Mouse (Mus musculus) kidney, embryonic 16.5 days (tissue): ENCODE data around the gene Trpv4. TPM values are rescaled to one million over a fixed set of nuclear protein-coding genes. Genes with fewer than 3 reads are reported as not detected.

Experiments
- ATAC-seq: fragments of 200-750 bp; cut with Nextera tagmentation; 2 replicates; pipeline ENCODE4 v1.8.0; 2017; ENCODE audit warnings: moderate TSS enrichment; ENCODE audit not compliant: low FRiP score, low TSS enrichment
- H3K27ac ChIP-seq: fragments of 300-500 bp; sonication (generic); 2 replicates; pipeline ENCODE4 v1.5.1; 2014; ENCODE audit warnings: low read length
- H3K27me3 ChIP-seq: fragments of 300-500 bp; sonication (generic); 2 replicates; pipeline ENCODE4 v1.6.1; 2014; ENCODE audit warnings: low read length, control low read depth, mixed read lengths; ENCODE audit not compliant: insufficient read depth
- H3K36me3 ChIP-seq: fragments of 300-500 bp; sonication (generic); 2 replicates; pipeline ENCODE4 v1.6.1; 2014; ENCODE audit warnings: low read length, control low read depth, mixed read lengths; ENCODE audit not compliant: insufficient read depth
- H3K4me1 ChIP-seq: fragments of 300-500 bp; sonication (generic); 2 replicates; pipeline ENCODE4 v1.6.1; 2014; ENCODE audit warnings: low read length, control low read depth, mixed read lengths; ENCODE audit not compliant: insufficient read depth
- H3K4me2 ChIP-seq: fragments of 300-500 bp; sonication (generic); replicated peaks from 2 replicates; pipeline ENCODE4 v1.6.1; 2014; ENCODE audit warnings: low read depth, low read length
- H3K4me3 ChIP-seq: fragments of 300-500 bp; sonication (generic); 2 replicates; pipeline ENCODE4 v1.5.1; 2014; ENCODE audit warnings: mild to moderate bottlenecking, low read length
- H3K9ac ChIP-seq: fragments of 300-500 bp; sonication (generic); replicated peaks from 2 replicates; pipeline ENCODE4 v1.6.1; 2014; ENCODE audit warnings: low read length
- H3K9me3 ChIP-seq: fragments of 300-500 bp; sonication (generic); 2 replicates; pipeline ENCODE4 v1.6.1; 2016; ENCODE audit warnings: low read length, control low read depth
- WGBS: fragments of 180-500 bp; shearing (Covaris S2); extraction: QIAGEN DNeasy Blood & Tissue Kit; methylation state at CpG from one replicate; pipeline ENCODE4 v1.1.7; 2014; 5-methylcytosine and 5-hydroxymethylcytosine counted together
- polyA plus RNA-seq: library from polyadenylated mRNA; unstranded; fragments of >200 nt; fragmentation: Nextera tagmentation; extraction: Ambion mirVana; gene quantifications from 2 replicates; pipeline ENCODE4 v1.2.1, GENCODE M21; 2015

Trpv4 gene
- polyA plus RNA-seq, 1 experiment from 2014 or later = 33.4 TPM

DNA sequence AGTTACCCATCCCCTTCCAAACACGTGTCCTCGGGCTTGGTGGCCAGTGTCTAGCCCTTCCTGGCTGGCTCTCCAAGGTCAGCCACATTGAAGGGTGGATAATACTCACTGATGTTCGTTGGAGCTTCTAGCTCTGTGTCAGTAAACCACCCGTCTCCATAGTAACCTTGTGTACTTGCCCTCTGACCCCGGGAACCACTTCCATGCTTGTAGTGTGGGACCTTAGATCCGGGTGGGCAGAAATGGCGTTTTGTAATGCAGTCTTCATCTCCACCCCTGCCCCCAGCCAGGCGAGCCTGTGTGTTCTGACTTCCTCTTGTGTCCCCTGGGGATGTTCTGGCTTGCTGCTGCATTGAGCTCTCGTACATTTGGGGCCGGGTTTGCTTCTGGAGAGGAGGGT lies 61.6 kb downstream of the Trpv4 start:
- Histone ChIP-seq H3K4me2 (peak overlapping the region; percentile 14; the same call in 1 of the 2 replicates), H3K36me3 (peaks cover 3% of the 10 kb centered on the region; the same call in 1 of the 2 replicates)

DNA sequence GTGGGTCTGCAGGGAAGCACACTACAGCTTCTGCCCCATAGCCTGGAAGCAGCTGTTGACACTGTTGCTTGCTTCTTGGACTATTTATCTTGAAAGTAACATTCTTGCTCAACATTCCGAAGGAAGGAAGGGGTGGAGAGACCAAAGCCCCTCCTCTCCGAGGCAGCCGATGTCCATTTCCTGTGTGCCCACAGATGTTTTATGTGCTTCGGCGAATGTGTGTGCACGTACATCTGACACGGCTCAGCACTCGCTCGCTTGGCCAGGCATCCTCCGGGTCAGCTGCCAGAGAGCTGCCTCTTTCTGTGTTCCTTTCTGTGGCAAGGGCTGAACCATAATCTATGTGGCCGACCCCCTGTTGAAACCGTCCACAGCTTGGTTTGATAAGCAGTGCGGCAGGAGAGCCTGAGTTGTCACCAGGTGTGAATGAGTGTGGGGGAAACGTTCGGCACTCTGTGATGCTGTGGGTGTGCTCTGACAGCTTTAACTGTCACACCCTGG lies 63.4 kb downstream of the Trpv4 start:
- 4% methylated on average over 15 of the region's 15 CpGs for WGBS
- no peaks in the 10 kb centered on the region for H3K9me3 ChIP-seq
- no peak overlapping the region for H3K4me3 ChIP-seq
- peak overlapping the region; percentile 98 for H3K27ac ChIP-seq
- H3K36me3 ChIP-seq = peaks cover 3% of the 10 kb centered on the region; the same call in 1 of the 2 replicates
- peak overlapping the region; percentile 64 for H3K9ac ChIP-seq
- ATAC-seq = peak; percentile 64
- H3K27me3 ChIP-seq = no peaks in the 10 kb centered on the region
- peaks cover 87% of the 10 kb centered on the region for H3K4me1 ChIP-seq
- H3K4me2 ChIP-seq = peak overlapping the region; percentile 37

More for the DNA sequence above, 61.6 kb downstream of the Trpv4 start:
- peaks cover 75% of the 10 kb centered on the region for H3K4me1 ChIP-seq
- WGBS = 16% methylated on average over 10 of the region's 10 CpGs
- H3K27me3 ChIP-seq = no peaks in the 10 kb centered on the region
- H3K4me3 ChIP-seq = no peak overlapping the region
- ATAC-seq = 0 out of 2 replicates have a peak, but pooled peaks have one; percentile 4
- 0 out of 2 replicates have a peak overlapping the region, but pooled peaks have one; percentile 5 for H3K9ac ChIP-seq
- no peaks in the 10 kb centered on the region for H3K9me3 ChIP-seq
- H3K27ac ChIP-seq = peak overlapping the region; percentile 45

DNA sequence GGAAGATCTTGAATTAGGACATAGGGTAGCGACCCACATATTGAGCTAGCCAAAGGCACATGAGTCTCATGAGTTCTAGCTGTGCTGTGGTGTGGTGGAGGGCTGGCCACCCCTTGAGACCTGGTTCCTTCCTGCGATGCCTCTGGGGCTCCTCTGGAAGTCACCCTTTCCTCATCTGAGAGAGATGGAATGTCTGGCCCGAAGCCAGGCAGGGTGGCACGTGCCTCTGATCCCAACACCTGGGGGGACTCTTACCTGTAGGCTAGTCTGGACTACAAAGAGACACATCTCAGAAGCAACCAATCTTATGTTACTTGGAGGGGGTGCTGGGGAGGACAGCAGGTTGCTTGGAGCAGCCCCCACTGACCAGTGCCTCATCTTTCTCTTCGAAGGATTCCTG lies 64.3 kb downstream of the Trpv4 start:
- H3K27me3 ChIP-seq = no peaks in the 10 kb centered on the region
- peak overlapping the region; percentile 64 for H3K9ac ChIP-seq
- H3K27ac ChIP-seq = peak overlapping the region; percentile 98
- H3K4me3 ChIP-seq = no peak overlapping the region
- 65% methylated on average over 5 of the region's 5 CpGs for WGBS
- peaks cover 3% of the 10 kb centered on the region; the same call in 1 of the 2 replicates for H3K36me3 ChIP-seq
- peaks cover 95% of the 10 kb centered on the region for H3K4me1 ChIP-seq
- H3K9me3 ChIP-seq = no peaks in the 10 kb centered on the region
- ATAC-seq = no peak
- peak overlapping the region; percentile 37 for H3K4me2 ChIP-seq

DNA sequence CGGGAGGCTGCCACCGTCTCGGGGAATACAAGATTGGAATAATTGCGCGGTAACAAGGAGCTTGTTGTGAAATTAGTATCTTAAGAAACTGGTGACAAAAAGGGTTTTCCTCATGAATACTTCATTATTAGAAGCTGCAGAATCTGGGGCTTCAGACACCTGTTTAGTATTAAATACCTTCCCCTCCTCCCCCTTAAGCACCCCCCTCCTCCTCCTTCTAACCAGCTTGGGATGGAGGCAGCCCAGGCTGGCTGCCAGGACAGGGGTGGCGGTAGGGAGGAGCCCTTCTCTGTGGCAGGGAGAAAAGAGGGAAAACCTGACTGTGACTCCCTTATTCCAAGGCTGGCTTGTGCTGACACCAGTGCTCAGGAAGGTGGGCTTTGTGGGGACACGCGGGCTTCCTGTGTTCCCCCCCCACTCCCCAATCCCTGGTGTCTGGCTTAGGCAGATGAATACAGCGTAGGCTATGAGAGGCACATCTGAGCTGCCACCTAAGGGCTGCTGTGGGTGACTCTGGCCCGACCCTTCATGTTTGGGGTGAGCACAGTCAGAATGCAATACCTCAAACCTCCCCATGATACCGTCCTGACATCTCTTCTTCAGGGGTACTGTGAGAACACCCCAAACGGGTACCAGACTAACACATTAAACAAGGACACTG lies 64.9 kb downstream of the Trpv4 start:
- no peak overlapping the region for H3K4me3 ChIP-seq
- H3K4me1 ChIP-seq = peaks cover 99% of the 10 kb centered on the region
- H3K27me3 ChIP-seq = no peaks in the 10 kb centered on the region
- no peak for ATAC-seq
- 0 out of 2 replicates have a peak overlapping the region, but pooled peaks have one; percentile 64 for H3K9ac ChIP-seq
- peaks cover 3% of the 10 kb centered on the region; the same call in 1 of the 2 replicates for H3K36me3 ChIP-seq
- WGBS = 63% methylated on average over 12 of the region's 12 CpGs
- peak overlapping the region; percentile 98; the same call in 1 of the 2 replicates for H3K27ac ChIP-seq
- H3K9me3 ChIP-seq = no peaks in the 10 kb centered on the region
- 0 out of 2 replicates have a peak overlapping the region, but pooled peaks have one; percentile 11 for H3K4me2 ChIP-seq

DNA sequence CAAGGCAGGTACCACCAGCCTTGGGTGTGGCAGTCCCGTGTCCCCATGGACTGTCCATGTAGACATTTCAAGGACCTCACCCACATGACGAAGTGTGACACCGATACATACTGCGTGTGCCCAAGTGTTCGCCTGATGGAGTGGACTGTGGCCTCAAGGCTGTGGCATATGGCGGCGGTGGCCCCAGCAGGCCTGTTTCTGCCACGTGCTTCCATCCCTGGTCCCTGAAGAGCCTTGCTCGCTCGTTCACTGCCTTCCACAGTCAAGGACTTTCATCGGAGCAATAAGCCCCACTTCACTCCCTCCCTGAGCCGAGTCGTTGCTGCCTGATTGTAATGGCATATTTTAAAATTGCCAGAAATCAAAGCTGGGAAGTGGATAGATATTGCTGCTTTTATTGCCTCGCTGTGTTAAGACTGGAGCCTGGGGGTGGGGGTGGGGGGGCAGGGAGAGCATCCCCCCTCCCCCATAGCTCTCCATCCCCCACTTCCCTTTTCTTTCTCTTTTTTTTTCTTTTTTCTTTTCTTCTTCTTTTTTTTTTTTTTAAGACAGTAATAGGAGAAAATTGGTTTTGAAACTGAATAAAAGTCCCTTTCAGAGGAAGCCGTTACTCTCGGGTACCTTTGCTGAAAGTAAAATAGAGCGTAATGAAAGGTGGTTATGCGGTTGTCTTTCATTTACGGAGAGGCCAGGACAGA lies 65.6 kb downstream of the Trpv4 start:
- WGBS = 66% methylated on average over 19 of the region's 19 CpGs
- Histone ChIP-seq H3K4me1 (peaks cover 100% of the 10 kb centered on the region), H3K9ac (no peak overlapping the region; the same call in 1 of the 2 replicates), H3K36me3 (peaks cover 3% of the 10 kb centered on the region; the same call in 1 of the 2 replicates), H3K27ac (no peak overlapping the region), H3K4me3 (no peak overlapping the region), H3K9me3 (no peaks in the 10 kb centered on the region), H3K27me3 (no peaks in the 10 kb centered on the region), H3K4me2 (no peak overlapping the region)
- ATAC-seq = no peak

DNA sequence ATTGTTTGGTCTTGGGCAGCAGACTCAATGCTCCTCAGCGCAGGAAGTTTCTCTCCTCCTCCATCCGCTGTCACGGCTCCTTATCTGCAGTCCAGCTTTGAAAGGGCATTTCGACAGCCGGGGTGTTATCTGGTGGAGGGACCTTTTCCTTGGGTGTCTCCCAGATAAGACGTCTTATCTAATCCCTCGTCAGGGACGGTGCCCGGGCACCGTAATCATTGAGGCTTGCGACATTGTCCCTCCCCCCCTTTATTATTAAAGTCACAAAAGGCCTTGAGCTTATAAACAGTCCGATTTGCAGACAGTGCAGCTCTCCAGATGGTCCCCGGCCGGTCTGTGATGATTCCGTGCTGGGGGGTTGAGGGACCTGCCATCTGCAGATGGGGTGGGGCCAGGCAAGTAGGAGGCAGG lies 67.1 kb downstream of the Trpv4 start:
- WGBS = 39% methylated on average over 15 of the region's 15 CpGs
- no peak overlapping the region for H3K4me3 ChIP-seq
- H3K4me2 ChIP-seq = no peak overlapping the region
- H3K27me3 ChIP-seq = no peaks in the 10 kb centered on the region
- peaks cover 3% of the 10 kb centered on the region; the same call in 1 of the 2 replicates for H3K36me3 ChIP-seq
- H3K4me1 ChIP-seq = peaks cover 100% of the 10 kb centered on the region
- peak overlapping the region; percentile 33; the same call in 1 of the 2 replicates for H3K9ac ChIP-seq
- H3K9me3 ChIP-seq = no peaks in the 10 kb centered on the region
- ATAC-seq = no peak
- H3K27ac ChIP-seq = peak overlapping the region; percentile 86

DNA sequence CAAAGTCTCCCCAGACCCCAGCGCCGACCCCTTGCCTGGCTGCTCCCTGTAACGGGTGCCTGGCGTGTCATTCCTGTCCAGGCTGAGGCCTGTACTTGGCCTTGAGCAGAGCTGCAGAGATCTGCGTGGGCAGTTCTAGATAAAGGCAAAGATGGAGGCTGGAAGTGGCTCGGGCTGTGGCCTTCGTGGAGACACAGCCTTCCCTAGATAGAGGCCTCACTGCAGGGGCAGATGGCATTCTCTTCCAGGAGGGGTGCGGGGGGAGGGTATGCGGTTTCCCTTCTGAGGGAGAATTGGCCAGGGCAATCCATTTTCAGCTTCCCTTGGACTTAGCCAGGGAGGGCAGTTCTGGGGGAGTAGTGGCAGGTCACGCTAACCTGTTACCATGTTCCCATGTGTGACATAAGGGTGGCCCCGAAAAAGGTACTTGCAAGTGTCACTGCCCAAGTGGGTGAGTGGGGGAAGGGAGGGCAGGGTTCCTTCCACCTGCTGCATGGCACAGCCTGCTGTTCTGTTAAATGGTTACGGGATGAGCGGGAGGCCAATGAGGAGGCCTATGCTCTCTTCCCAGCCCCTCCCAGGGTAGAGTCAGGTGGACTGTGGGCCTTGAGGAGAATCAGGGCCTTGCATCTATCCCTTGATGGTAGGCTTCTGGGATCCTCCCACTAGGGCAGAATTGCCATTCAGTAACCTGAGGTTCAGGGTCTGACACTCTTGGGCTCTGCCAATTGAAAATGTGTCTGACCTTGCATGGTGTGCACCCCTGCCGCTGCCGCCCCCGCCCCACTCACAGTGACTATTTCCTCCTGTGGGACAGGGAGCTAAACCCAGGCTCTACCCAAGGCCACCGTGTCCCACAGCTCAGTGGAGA lies 67.9 kb downstream of the Trpv4 start:
- 67% methylated on average over 17 of the region's 17 CpGs for WGBS

DNA sequence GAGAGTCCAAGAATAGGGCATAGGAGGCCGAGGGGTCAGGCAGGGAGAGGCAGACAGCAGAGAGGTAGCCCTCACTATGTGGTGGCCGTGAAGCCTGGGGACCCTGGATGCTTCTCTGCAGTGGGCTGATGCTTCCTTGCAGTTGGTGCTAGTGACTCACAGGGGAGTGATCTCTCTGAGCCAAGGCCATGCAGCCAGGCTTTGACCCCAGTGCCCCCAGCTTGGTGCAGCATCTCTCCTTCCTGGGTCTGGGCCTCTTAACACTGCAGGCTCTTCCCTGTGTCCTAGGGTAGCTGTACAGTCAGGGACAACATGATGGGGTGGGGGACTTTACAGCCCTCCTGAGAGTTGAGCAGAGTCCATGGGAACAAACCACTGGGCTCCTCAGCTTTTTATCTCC lies 68.8 kb downstream of the Trpv4 start:
- 26% methylated on average over 2 of the region's 2 CpGs for WGBS
- H3K4me2 ChIP-seq = 0 out of 2 replicates have a peak overlapping the region, but pooled peaks have one; percentile 31
- ATAC-seq = peak; percentile 44

More for the DNA sequence above, 67.9 kb downstream of the Trpv4 start:
- Histone ChIP-seq H3K36me3 (no peaks in the 10 kb centered on the region), H3K4me3 (no peak overlapping the region), H3K27me3 (no peaks in the 10 kb centered on the region), H3K27ac (peak overlapping the region; percentile 86), H3K4me1 (peaks cover 100% of the 10 kb centered on the region), H3K4me2 (no peak overlapping the region), H3K9ac (peak overlapping the region; percentile 33), H3K9me3 (no peaks in the 10 kb centered on the region)
- no peak for ATAC-seq

DNA sequence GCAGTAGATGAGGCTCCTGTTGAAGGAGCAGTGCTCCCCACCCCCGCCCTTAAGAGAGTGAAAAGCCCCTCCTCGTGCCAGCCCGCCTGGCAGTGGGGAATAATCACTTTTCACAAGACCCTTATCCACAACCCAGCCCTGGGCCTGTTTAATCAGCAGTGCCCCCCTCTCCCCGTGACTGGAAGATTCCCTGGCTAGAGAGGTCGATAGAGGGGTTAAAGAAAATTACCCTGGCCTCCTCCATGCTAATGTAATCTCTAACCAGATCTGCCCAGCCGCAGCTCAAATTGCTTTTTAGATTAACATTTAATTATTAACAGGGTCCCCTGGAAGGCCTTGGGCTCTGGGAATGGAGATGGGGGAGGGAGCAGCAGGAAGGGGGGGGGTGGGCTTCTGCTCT lies 69.2 kb downstream of the Trpv4 start:
- H3K9me3 ChIP-seq = no peaks in the 10 kb centered on the region
- 44% methylated on average over 6 of the region's 6 CpGs for WGBS
- peak overlapping the region; percentile 86 for H3K27ac ChIP-seq
- no peak overlapping the region for H3K4me3 ChIP-seq
- ATAC-seq = peak; percentile 39
- H3K9ac ChIP-seq = 0 out of 2 replicates have a peak overlapping the region, but pooled peaks have one; percentile 2
- no peaks in the 10 kb centered on the region for H3K36me3 ChIP-seq
- peaks cover 100% of the 10 kb centered on the region for H3K4me1 ChIP-seq
- H3K4me2 ChIP-seq = peak overlapping the region; percentile 31
- no peaks in the 10 kb centered on the region for H3K27me3 ChIP-seq

More for the DNA sequence above, 68.8 kb downstream of the Trpv4 start:
- H3K4me1 ChIP-seq = peaks cover 100% of the 10 kb centered on the region
- H3K36me3 ChIP-seq = no peaks in the 10 kb centered on the region
- H3K27me3 ChIP-seq = no peaks in the 10 kb centered on the region
- 0 out of 2 replicates have a peak overlapping the region, but pooled peaks have one; percentile 2 for H3K9ac ChIP-seq
- H3K9me3 ChIP-seq = no peaks in the 10 kb centered on the region
- peak overlapping the region; percentile 86 for H3K27ac ChIP-seq
- H3K4me3 ChIP-seq = no peak overlapping the region
